Mouse (Mus musculus): ENCODE measurements around the gene Gzme.
"Not testable (repeated sequence)": the region's sequence is repeated elsewhere in the genome, so short reads cannot be mapped to it uniquely, and the experiment has no call there.

Gene Gzme

DNA sequence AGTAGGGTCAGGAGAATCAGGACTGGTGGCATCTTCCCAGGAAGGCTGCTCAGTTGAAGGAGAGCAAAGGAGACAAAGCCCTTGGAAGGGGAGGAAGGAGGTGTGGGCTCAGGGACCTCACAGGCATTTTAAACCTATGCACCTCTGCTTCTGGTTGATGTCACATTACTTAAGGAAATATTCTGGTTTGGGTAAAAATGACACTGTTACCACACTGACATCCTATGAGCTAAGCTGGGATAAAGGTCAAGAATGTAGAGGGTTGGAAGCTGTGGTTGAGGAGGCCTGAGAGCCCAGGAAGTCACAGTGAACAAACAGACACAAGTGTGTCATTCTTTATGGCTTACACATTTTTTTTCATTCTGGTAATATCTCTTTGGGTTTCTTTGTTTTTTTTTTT is at the start of gene Gzme:
Gene Gzme (minus strand): TSS at position 101 of the 400 bp plus-strand sequence.
- no peak for DNase-seq

DNA sequence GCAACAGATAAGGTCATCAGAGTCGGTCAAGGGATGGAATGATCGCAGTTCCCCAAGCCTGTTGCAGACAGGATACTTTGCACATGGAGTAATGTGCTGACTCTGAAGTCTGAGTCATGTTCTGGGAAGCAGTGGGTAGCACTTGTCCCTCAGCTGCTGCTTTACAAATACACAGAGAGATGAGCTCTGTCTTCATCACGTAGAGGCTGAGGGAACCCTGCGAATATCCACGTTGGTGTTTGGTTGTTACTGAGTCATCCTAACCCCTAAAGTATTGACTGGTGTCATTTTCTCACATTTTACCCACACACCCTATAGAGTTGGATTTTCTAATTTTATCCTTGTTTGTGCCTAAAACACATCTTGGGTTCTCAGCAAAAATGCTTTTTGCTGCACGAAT is 47.6 kb upstream of the Gzme start:
- DNase-seq, result no peak

DNA sequence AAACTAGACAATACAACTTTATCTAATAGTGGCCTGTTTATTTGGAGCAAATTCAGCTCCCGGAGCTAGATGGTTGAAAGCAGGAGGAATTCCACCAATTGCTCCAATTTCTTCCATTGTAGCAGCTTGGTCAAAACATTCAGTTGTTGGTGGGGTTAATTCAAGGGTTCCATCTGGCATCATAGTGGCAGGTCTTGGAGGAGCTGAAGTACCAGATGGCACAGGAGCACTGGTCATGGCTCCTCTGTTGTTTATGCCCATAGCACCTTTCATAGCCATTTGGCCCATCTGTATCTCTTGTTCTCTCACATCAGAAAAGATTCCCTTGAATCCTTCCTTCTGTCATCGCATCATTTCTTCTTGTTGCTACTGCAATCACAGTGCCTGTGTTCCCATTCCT is 41.7 kb upstream of the Gzme start:
- DNase-seq, result peak; percentile 10 to 25

DNA sequence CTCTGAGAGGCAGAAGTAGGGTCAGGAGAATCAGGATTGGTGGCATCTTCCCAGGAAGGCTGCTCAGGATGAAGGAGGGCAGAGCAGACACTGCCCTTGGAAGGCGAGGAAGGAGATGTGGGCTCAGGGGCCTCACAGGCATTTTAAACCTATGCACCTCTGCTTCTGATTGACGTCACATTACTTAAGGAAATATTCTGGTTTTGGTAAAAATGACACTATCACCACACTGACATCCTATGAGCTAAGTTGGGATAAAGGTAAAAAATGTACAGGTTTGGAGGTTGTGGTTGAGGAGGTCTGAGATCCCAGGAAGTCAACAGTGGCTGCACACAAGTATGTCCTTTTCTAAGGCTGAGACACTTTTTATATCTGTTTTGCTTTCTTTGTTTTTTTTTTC is 39.1 kb upstream of the Gzme start, which contains the start of gene Gzmg:
Gene Gzmg (minus strand): TSS at position 101 of the 400 bp plus-strand sequence.
- not testable (repeated sequence) for DNase-seq

- DNase-seq, result no peak
These were observed 34.9 kb upstream of the Gzme start for GRCm38 (mm10) chr14:56155340-56155739.

DNA sequence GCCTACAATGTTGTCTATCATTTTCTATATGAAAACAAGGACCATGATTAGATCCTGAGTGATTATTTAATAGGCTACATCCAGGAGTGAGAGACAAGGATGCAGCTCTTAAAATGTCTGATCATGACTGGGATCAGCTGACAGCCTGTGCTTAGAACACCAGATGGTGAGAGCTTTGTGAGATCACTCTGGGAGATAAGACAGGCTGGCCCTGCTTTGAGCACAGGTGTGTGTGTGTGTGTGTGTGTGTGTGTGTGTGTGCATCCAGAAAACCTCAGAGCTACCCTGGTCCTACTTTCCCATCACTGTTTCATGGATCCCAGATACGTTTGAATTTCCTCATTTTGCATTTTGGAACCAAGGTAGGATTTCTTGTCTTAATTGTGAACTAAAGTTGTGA is 13.2 kb upstream of the Gzme start:
- not testable (repeated sequence) for DNase-seq

DNA sequence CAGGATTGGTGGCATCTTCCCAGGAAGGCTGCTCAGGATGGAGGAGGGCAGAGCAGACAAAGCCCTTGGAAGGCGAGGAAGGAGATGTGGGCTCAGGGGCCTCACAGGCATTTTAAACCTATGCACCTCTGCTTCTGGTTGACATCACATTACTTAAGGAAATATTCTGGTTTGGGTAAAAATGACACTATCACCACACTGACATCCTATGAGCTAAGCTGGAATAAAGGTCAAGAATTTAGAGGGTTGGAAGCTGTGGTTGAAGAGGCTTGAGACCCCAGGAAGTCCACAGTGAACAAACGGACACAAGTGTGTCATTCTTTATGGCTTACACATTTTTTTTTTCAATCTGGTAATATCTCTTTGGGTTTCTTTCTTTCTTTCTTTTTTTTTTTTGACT is 12.1 kb upstream of the Gzme start, which contains the start of gene Gzmd:
Gene Gzmd (minus strand): TSS at position 101 of the 400 bp plus-strand sequence.
- not testable (repeated sequence) for DNase-seq

DNA sequence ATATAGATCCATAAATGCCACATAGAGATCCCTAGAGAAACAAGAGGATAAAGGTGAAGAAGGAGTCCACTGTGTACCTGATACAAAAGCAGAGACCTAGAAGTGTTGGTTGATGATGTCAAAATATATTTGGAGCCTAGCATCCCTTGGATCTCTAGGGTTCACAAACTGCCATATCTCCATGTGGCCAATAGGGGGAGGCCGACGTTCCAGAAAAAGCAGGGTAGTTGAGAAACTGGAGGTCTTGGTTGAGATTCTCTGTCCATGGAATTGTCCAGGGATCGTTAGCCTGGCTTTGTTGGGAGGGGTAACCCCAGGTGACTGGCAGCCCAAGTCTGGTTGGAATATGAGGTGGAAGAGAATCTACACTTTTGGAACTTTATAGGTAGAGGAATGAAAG is 7.9 kb upstream of the Gzme start:
- no peak for DNase-seq

GRCm38 (mm10) chr14:56123516-56123915 is 3.1 kb upstream of the Gzme start:
- no peak for DNase-seq

GRCm38 (mm10) chr14:56115531-56116310 is 4.7 kb downstream of the Gzme start:
- not testable (repeated sequence) for DNase-seq

GRCm38 (mm10) chr14:56105447-56106180 is 14.8 kb downstream of the Gzme start:
- DNase-seq, result no peak

DNA sequence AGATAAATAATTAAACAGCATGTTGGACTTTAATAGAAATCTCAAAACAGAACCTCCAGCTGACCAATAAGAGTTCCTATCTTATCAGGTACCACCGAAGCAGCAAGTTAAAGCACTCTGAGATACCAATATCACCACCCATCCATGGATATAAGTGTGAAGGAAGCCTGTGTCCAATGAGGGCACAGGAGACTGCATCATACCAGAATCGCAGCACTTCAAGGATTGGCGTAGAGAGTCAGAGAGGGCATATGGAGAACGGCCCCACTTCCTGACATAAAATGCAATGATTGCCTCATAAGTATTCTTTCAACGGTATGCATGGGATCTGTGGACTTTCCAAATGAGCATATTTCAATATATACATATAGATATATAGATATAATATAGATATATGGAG is 15.4 kb downstream of the Gzme start:
- DNase-seq, result no peak

DNA sequence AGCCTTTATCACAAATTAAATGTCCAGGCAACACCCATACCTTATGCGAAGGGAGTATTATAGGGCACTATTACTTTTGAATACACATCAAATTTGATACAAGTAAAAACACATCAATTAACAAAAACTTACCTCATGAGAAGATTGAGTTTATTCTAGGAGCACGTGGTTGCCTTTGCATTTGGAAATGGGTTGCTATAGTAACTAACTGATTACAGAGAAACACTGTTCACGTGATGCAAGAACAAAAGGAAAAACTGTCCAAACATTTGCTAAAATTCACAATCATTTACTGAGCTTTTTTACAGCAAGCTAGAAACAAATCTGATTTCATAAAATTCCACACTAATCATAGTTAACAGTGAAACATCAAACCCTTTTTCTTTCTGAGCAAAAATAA is 17.0 kb downstream of the Gzme start:
- DNase-seq, result no peak

GRCm38 (mm10) chr14:56102386-56102785 is 18.0 kb downstream of the Gzme start, which contains the start of gene Ctsg:
TSS of gene Ctsg (minus strand) at chr14:56102574.
- DNase-seq, result no peak

GRCm38 (mm10) chr14:56098940-56099339 is 21.5 kb downstream of the Gzme start:
- no peak for DNase-seq

- DNase-seq, result no peak
These were observed 22.8 kb downstream of the Gzme start for GRCm38 (mm10) chr14:56097597-56097996.

DNA sequence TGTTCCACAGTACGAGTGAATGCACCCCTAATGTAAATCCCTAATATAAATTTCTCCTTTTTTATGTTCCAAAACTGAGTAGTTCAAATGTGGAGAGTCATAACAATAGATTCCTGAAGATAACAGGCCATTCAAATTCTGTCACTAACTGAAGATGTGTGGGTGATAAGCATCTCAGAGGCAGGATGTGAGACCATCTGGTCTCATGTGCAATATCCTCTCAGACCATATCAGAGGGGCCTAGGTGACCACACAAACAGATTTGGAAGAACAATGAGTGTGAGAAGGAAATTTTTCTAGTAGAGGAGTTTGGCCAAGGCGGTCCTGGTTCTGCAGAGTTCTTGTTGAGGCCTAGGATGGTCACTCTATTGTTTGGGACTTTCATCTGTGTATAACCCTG is 27.1 kb downstream of the Gzme start:
- DNase-seq, result no peak

DNA sequence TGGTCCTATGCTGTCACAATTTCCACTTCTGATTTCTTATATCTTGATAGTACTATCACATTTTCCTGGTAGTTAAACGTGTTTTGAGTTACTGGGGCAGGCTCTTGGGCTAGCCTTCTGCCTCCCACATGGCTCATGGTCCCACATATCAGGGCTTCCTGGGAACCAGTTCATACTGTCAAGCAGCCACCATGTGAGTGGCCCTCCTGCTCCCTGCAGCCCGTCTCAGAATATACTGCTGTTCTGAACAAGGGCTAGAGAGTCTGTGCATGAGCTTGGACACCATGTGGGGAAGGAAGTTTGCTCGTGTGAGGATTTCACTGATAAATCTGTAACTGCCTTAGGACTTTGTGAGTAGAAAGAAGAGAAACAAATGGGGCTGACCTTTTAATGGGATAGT is 33.7 kb downstream of the Gzme start:
- DNase-seq, result no peak

- no peak for DNase-seq
These were observed 35.3 kb downstream of the Gzme start, which contains the start of gene Mcpt8 for GRCm38 (mm10) chr14:56085167-56085566. TSS of gene Mcpt8 (minus strand) at chr14:56085273.

- peak; percentile 50 to 51 for DNase-seq
These were observed 38.4 kb downstream of the Gzme start for GRCm38 (mm10) chr14:56082016-56082415.
